Mouse (Mus musculus) spleen, adult 2 months (tissue): Measurements from ENCODE around the gene Sox13.

Experiments used
- CTCF ChIP-seq: fragments of 200-500 bp; IDR thresholded peaks from 2 replicates; pipeline ENCODE4 v1.5.1; 2011; ENCODE audit warnings: mild to moderate bottlenecking, inconsistent platforms; ENCODE audit not compliant: insufficient read depth, insufficient read length, insufficient replicate concordance; ENCODE audit errors: extremely low read depth
- POLR2A ChIP-seq: fragments of 200-500 bp; IDR thresholded peaks from 2 replicates; pipeline ENCODE4 v1.6.1; 2011; ENCODE audit warnings: low read depth, low read length, inconsistent platforms

DNA sequence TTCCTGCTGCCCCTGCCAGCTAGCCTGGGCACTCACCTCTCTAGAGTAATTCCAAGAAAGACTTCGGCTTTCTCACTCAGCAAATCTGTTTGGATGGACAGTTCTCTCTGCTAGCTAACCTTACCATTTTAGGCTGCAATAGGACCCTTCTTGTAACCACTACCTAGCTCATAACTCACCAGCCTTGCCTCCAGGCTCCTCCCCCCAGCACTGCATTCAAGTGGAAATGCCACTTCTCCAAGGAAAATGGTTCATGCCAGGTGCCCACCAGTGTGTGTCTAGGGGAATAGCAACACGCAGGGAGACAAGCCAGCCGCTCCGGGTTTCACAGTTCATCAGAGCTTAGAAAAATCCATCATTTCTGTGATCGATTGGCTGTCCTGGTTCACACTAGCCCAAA is 46.6 kb downstream of the Sox13 start:
- TF ChIP-seq POLR2A (no peak), CTCF (no peak)
